Mouse (Mus musculus): Measurements from ENCODE around the gene Wipi1.
A peak's percentile ranks its signal among the peaks of the same experiment; 100 is the strongest.

Wipi1 gene

GRCm38 (mm10) chr11:109620356-109620755 is 8.6 kb upstream of the Wipi1 start:
- DNase-seq (ENCODE audit: low read depth, low spot score) = no peak

DNA sequence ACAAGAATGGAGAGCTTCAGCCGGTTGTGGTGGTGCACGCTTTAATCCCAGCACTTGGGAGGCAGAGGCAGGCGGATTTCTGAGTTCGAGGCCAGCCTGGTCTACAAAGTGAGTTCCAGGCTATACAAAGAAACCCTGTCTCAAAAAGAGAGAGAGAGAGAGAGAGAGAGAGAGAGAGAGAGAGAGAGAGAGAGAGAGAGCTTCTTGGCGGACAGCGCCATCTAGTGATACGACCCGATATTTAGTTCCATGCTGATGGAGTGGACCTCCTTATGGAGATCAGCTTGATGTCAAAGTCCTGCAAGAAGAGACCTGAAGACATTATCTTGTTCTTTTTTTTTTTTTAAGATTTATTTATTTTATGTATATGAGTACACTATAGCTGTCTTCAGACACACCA is 7.3 kb upstream of the Wipi1 start:
- peak; percentile 64 for DNase-seq (ENCODE audit: low read depth, low spot score)

- DNase-seq (ENCODE audit: low read depth, low spot score) = no peak
These were observed 5.0 kb upstream of the Wipi1 start for GRCm38 (mm10) chr11:109616766-109617165.

DNA sequence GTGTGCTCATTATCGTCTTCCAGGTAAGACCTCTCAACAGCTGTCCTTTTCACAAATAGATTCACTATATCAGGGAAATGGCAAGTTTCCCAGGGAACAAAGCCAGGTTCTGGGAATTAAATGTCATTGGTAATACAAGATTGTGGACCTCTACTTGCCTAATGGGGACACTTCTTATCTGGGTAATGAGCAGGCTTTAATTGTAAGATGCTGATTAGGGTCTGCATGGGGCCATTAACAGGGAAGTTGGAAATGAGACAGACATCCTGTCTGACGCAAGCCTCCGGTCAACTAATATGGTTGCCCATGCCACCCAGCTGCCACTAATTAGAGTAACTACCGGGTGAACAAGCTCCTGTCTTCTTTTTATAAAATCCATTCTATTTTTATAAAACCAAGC is 4.6 kb upstream of the Wipi1 start:
- no peak for DNase-seq (ENCODE audit: low read depth, low spot score)

GRCm38 (mm10) chr11:109615286-109615685 is 3.5 kb upstream of the Wipi1 start:
- no peak for DNase-seq (ENCODE audit: low read depth, low spot score)

GRCm38 (mm10) chr11:109612871-109613529 is 1.2 kb upstream of the Wipi1 start:
- no peak for DNase-seq (ENCODE audit: low read depth, low spot score)

- DNase-seq (ENCODE audit: low read depth, low spot score) = no peak
These were observed 918 bp downstream of the Wipi1 start for GRCm38 (mm10) chr11:109610795-109611302.

GRCm38 (mm10) chr11:109610046-109610794 is 1.5 kb downstream of the Wipi1 start:
- DNase-seq (ENCODE audit: low read depth, low spot score) = peak; percentile 11

DNA sequence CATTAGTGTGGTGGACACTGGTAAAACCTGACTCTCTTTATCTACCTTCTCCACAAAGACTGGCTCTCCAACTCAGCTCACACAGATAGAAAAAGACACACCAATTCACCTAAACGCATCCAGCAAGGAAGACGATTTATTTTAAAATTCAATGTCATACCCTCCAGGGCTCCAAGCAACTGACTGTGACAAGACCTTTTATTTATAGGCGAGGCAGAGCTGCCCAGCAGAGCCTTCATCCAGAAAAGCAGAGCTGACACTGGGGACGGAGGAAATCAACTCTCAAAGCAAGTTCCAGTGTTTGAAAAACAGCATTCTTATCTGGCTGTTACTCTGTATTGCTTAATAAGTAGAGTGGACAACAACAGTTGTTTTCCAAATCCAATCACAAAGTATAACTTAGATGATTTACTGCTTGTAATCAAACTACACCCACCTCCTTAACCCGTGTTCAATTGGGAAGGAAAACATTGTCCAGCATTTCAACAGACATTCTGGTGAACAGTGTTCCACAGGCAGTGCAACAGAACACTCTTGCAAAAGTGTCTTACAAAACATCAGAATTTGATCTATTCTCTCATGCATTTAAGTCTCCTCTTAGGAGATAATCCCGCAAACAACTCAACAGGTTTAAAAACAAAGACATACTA is 2.7 kb downstream of the Wipi1 start:
- DNase-seq (ENCODE audit: low read depth, low spot score) = no peak

DNA sequence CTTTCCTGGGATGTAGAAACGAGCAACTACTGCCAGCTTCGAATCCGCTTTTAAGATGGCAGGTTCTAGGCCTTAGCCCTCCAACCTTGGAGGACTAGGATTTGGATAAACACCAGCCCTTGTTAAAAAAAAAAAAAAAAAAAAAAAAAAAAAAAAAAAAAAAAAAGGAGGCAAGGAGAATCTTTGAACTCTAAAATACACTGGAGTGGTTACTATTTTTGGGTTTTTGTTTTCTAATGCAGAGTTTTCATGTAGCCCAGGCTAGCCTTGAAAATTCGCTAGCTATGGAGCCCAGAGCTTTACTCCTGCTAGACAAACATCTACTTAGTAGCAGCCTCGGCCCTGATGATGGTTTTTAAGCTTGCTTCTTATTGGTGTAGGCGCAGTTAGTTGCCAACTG is 4.2 kb downstream of the Wipi1 start:
- DNase-seq (ENCODE audit: low read depth, low spot score) = no peak

- DNase-seq (ENCODE audit: low read depth, low spot score) = peak; percentile 52
These were observed 12.8 kb downstream of the Wipi1 start for GRCm38 (mm10) chr11:109598778-109599570.

- DNase-seq (ENCODE audit: low read depth, low spot score) = no peak
These were observed 17.0 kb downstream of the Wipi1 start for GRCm38 (mm10) chr11:109594761-109595160.

DNA sequence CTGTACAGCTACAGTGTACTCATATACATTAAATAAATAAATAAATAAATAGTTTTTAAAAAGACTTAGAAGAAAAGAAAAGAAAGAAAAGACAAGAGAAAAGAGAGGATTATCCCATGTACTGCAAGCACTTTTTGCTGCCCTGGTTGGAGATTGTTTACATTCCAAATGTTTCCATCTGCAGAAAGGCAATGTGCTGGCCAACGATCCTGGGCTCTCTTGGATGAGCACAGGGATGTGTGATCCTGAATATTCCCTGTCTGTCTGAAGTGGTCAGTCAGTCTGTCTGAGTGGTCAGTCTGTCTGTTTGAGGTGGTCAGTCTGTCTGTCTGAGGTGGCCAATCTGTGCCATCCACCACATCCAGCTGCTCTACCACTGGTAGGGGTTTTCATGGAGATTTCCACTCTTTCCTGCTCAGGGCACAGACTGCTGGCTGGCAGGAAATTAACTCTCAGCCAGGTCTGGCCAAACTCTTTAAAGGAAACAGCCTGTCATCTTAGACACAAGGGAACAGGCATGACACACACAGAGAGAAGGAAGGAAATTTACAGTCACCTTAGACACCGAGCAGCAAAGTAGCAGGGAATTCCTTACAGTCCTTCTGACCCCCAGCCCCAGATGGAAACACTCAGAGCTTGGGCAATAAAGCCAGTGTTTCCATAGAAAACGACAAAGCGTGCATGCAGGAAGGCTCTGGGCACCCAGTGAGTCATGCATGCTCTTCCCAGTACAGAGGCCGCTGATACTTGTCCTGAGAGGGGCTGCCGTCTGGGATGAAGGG is 18.4 kb downstream of the Wipi1 start:
- no peak for DNase-seq (ENCODE audit: low read depth, low spot score)

DNA sequence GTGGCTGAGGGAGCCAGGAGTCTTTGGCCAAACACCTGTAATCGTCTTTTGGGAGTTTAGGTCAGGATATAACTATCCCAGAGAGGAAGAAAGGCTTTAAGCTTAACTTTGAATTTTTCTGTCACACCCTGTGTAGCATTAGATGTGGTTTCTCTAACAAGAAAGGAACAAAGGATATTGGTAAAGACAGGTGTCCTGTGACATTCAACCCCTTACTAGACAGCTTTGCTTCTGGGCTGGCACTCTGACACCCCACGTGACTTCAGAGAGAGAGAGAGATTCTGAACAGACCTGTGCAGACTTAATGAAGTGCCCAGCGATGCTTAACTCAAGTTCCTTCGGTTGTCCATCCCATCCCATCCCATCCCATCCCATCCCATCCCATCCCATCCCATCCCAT is 20.3 kb downstream of the Wipi1 start:
- DNase-seq (ENCODE audit: low read depth, low spot score) = no peak

DNA sequence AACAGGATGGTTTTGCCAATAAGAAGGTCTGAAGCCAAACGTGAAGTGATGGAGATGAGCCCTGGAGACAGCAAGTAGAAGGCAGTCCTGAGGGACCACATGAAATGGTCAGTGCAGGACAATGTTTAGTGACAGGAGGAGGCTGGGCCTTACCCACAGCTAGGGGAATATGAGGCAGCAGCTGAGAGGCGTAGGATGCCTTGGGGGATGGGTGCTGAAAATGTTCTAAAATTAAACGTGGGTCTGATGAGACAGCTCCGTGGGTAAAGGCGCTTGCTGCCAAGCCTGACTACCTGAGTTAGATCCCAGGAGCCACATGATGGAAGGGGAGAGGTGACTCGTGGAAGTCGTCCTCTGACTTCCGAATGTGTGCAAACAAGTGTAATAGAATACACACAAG is 21.8 kb downstream of the Wipi1 start:
- DNase-seq (ENCODE audit: low read depth, low spot score) = no peak

DNA sequence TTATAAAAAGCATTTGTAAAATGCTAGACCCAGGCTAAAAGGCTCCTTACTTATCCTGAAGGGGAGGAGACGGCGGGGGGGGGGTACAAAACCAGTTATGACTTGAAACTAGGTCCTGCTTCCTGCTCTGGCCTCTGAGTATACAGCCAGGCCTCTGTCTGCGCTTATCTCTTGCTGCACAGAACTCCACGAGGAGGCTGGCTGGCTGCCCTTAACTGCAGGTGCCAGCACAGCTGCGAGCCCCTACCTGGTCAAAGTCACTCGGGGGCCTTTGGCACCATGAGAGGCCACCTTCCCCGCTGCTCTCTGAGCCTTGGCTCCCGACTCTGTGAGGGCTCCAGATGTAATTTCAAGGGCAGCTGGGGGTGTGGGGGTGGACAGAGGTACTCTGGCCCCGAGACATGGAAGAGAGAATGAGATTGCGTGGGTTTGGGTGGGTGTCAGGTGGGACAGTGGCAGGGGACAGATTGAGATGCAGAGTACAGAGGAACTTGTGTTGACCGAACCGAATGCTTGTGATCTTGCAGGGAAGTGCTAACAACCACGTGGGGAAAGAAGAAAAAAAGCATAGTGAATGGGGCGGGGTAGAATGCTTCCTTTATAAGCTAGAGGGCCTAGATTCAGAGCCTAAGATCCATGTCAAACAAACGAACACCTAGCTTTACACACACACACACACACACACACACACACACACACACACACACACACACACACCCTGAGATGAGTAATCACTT is 24.0 kb downstream of the Wipi1 start:
- peak; percentile 10 for DNase-seq (ENCODE audit: low read depth, low spot score)

- DNase-seq (ENCODE audit: low read depth, low spot score) = no peak
These were observed 24.7 kb downstream of the Wipi1 start for GRCm38 (mm10) chr11:109587019-109587418.

DNA sequence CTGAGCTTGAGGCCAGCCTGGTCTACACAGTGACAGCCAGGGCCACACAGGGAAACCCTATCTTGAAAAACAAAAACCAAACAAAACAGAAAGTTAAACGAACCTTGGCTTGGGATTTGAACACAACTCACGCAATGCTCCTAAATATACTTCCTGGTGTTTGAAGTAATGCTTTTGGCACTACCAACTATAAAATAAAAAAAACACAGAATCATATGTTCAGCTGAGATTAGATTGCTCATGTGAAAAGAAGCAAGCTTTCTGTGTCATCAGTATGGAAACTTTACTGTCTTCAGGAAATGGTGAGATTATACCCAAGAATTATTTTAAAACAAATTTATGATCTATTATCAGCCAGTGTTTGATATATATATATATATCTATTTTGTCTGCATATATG is 25.3 kb downstream of the Wipi1 start:
- DNase-seq (ENCODE audit: low read depth, low spot score) = no peak

DNA sequence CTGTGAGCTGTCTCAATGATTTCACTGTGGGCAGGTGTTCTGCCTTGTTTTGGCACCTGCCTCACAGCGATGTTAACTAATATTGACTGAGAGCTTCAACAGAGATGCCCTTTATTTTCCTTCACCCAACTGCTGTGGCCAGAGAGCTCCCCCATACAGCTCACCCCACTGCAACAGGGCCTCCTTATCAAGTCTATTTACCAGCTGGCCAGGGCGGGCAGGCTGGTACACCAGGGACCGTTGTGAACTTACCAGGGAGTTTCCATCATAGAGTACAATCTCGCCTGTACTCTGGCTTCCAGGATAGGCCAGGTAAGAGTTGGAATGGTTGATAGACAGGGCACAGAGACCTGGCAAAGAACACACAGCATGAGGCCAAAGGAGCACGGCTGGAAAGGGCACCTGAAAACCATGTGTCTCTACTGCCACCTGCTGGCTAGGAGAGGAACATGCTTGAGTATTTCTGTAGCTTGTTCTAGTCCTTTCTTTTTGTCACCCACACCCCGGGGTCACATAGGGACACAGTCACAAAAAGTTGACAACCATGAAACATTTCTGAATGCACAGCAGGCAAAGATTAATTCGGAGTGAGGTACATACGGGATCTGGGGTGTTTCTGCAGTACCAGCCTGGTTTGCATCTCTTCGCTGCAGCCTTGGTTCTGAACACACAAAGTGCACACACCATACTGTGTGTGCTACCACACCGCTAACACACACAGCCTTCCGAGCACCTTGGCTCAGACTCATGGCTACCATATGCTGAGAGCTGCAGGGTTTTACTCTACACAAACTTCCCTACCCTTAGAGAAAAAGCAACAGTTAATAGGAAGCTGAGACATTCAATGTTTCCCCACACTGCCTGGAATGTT is 26.7 kb downstream of the Wipi1 start:
- DNase-seq (ENCODE audit: low read depth, low spot score) = peak; percentile 76
